Mouse (Mus musculus): ENCODE data around the gene Bpifa1. TPM values are rescaled to one million over a fixed set of nuclear protein-coding genes. Genes with fewer than 3 reads are reported as not detected.
"Not testable (repeated sequence)": the region's sequence is repeated elsewhere in the genome, so short reads cannot be mapped to it uniquely, and the experiment has no call there.

The Bpifa1 gene
- total RNA-seq (2021) = not detected
- long read RNA-seq, experiment 1 = 0 reads
- long read RNA-seq, experiment 2 = 0 reads

DNA sequence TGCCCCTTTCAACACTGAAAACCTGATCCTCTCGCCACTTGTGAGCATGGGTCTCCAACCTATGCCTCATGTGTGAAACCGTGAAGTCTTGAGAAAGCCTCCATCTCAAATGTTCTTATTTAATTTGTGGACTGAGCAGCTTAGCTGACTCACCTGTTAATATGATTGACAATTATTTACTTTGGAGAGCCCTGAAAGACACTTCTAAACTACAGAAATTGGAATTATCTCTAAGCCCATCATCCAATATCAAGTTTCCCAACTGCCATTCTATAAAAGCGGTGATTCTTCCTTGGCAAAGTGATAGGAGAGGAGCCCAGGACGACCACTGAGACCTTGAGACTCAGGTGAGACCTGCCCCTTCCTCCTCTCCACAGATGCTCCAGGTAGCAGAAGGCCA lies at the start of gene Bpifa1:
Gene Bpifa1 (plus strand): TSS at position 301 of the 400 bp plus-strand sequence.
- Histone ChIP-seq H3K4me3 (no peak within 1 kb of the TSS), H3K27ac (no peak within 1 kb of the TSS)
- DNase-seq (ENCODE audit: low spot score in 2 of 2) = no peak
- TF ChIP-seq CTCF (conservative IDR thresholded peaks at IDR 0.05) = no peak

DNA sequence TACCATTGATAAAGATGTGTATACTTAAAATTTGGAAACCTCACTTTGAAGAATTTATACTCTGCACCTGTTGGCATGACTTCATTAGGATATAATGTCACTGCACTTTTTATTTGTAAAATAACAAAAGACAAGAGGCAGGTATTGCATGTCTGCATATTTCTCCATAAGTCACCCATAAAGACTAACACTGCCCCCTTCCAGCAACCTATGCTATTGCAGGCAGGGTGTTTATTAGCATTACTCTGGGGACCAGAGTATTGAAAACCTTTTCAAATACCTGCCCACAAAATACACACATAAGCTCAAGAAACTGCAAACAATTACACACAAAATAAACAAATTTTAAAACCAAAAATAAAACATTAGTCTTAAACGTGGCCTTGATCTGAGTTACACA lies 44.9 kb upstream of the Bpifa1 start:
- Histone ChIP-seq H3K4me3 (no peak overlapping the region), H3K27ac (no peak overlapping the region)
- DNase-seq (ENCODE audit: low spot score in 2 of 2) = peak in 1 of 2 experiments; percentile 10
- TF ChIP-seq CTCF (conservative IDR thresholded peaks at IDR 0.05) = peak; percentile 76

DNA sequence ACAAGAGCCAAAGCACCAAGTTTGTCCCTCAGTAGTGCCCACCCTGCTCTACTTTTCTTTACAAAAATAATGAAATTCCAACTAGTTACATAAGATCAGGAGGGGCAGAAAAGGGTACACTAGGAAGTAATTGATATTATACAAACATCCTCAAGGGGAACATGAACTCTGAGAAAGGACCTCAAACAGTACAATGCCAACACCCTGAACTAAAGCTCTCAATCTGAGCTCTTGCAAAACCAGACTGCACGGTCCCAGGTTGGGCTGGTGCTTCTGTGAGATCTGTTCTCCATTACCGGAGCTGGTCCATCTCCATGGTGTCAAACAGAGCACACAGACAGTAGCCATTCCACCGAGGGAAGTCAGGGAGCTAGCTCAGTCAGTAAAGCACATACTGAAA lies 25.3 kb upstream of the Bpifa1 start:
- no peak for TF ChIP-seq CTCF (conservative IDR thresholded peaks at IDR 0.05)
- DNase-seq (ENCODE audit: low spot score in 2 of 2) = no peak
- H3K4me3 ChIP-seq = no peak overlapping the region
- H3K27ac ChIP-seq = no peak overlapping the region

DNA sequence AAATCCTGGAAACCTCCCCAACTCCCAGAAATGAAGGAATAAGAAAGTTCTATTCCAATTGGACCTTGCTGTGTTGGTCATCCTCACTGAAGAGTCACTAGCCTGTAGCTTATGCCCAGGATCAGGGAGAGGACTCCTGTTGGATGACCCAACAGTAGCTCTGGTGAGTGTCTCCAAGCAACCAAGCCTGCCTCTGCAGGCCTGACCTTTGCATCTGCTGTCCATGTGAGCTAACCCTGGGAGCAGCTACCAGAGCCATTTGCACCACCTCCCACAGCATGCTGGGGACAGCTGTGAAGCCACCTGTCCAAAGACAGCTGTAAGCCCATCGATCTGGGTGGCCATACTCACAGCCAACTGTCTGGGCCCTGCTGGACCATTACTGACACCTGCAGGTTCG lies 12.6 kb upstream of the Bpifa1 start, which contains the start of gene Bpifa3:
Gene Bpifa3 (plus strand): TSS at position 217 of the 400 bp plus-strand sequence.
- DNase-seq (ENCODE audit: low spot score in 2 of 2) = no peak
- Histone ChIP-seq H3K4me3 (no peak within 1 kb of the TSS), H3K27ac (no peak within 1 kb of the TSS)
- TF ChIP-seq CTCF (conservative IDR thresholded peaks at IDR 0.05) = no peak

DNA sequence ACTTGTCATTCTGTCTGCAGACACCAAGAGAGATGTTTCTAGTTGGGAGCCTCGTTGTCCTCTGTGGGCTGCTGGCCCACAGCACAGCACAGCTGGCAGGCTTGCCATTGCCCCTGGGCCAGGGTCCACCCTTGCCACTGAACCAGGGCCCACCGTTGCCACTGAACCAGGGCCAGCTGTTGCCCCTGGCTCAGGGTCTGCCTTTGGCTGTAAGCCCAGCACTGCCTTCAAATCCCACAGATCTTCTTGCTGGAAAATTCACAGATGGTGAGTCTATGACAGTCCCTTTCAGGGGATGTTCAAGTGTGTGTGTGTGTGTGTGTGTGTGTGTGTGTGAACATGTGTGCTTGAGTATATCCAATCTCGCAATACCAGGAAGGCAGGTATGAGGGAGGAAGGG lies 1.1 kb downstream of the Bpifa1 start:
- no peak for DNase-seq (ENCODE audit: low spot score in 2 of 2)
- Histone ChIP-seq H3K4me3 (no peak overlapping the region), H3K27ac (no peak overlapping the region)
- no peak for TF ChIP-seq CTCF (conservative IDR thresholded peaks at IDR 0.05)

DNA sequence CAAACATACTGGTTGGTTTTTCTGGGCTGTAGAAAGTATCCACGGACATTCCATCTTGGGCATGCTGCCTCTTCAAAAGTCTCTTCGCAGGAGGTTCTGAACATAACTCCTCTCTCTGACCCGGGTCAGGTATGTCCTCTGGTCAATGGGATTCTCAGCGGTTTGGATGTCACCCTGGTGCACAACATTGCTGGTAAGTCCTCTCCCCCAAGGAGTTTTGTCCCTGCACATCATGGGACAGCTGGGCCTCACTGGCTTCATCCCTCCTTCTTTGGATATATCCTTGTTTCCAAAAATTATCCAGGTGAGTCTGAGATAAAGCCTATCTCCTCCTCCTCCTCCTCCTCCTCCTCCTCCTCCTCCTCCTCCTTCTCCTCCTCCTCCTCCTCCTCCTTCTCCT lies 4.8 kb downstream of the Bpifa1 start:
- no peak for DNase-seq (ENCODE audit: low spot score in 2 of 2)
- Histone ChIP-seq H3K4me3 (no peak overlapping the region), H3K27ac (no peak overlapping the region)
- no peak for TF ChIP-seq CTCF (conservative IDR thresholded peaks at IDR 0.05)

DNA sequence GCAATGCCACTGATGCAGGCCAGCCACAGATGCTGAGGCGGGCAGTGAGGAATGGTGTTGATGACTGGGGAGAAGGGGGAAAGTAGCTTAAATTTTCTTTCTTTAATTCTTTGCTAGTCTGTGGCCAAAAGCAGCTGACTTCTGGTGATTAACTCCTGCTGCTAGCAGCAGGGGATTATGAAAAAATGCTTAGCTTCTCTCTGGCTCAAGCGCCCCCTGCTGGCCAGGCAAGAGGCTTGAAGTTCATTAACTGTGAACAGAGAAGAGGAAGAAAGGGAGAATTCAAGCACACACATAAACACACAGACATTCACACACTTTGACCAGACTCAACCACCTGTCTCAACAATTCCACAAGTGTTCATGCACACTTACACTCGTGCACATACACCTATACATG lies 15.8 kb downstream of the Bpifa1 start:
- H3K27ac ChIP-seq = no peak overlapping the region
- peak; percentile 18 to 57 for DNase-seq (ENCODE audit: low spot score in 2 of 2)
- no peak overlapping the region for H3K4me3 ChIP-seq
- peak; percentile 85 for TF ChIP-seq CTCF (conservative IDR thresholded peaks at IDR 0.05)

DNA sequence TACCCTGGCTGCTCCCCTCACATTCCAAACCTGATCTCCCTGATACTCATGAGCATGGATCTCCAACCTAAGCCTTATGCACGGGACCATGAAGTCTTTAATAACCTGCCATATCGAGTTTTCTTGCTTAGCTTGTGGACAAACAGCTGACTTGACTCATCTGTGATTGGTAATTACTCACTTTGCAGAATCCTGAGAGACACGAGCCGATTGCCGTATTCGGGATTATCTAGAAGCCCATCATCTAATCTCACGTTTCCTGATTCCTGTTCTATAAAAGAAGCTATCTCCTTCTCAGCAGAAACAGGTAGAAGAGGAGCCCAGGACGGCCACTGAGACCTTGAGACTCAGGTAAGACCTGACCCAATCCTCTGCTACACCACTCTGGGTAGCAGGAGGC lies 19.6 kb downstream of the Bpifa1 start, which contains the start of gene Bpifa5:
Gene Bpifa5 (plus strand): TSS at position 301 of the 400 bp plus-strand sequence.
- Histone ChIP-seq H3K27ac (no peak within 1 kb of the TSS), H3K4me3 (no peak within 1 kb of the TSS)
- TF ChIP-seq CTCF (conservative IDR thresholded peaks at IDR 0.05) = no peak
- DNase-seq (ENCODE audit: low spot score in 2 of 2) = no peak

DNA sequence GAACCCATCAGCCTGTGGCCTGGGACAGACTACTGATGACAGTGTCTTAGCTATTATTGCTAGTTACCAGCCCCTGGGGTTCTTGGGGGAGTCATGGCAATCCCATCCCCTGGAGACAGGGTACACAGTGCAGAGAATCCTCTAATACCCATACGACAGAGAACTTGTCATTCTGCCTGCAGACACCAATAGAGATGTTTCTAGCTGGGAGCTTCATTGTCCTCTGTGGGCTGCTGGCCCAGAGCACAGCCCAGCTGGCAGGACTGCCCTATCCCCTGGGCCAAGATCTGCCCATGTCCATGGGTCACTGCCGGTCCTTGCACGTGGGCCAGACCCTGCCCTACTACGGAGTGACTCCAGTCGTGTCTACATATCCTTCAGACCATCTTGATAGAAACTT lies 20.6 kb downstream of the Bpifa1 start:
- Histone ChIP-seq H3K4me3 (no peak overlapping the region), H3K27ac (no peak overlapping the region)
- no peak for TF ChIP-seq CTCF (conservative IDR thresholded peaks at IDR 0.05)
- DNase-seq (ENCODE audit: low spot score in 2 of 2) = no peak

DNA sequence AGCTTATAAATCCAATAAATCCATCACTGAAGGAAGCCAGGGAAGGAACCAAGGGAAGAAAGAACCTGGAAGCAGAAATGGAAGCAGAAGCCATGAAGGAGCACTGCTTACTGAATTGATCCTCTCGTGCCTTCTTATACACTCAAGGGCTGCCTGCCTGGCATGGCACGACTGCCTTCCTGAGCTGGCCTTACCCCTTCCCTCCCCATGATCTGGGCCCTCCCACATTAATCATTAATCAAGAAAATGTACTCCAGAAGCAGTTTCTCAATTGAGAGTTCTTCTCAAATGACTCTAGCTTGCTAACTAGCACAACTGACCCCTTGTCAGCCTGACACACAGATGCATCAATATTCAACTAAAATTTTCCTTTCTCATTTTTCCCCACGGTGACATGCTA lies 26.5 kb downstream of the Bpifa1 start:
- H3K27ac ChIP-seq = no peak overlapping the region
- H3K4me3 ChIP-seq = no peak overlapping the region
- TF ChIP-seq CTCF (conservative IDR thresholded peaks at IDR 0.05) = no peak
- DNase-seq (ENCODE audit: low spot score in 2 of 2) = no peak

DNA sequence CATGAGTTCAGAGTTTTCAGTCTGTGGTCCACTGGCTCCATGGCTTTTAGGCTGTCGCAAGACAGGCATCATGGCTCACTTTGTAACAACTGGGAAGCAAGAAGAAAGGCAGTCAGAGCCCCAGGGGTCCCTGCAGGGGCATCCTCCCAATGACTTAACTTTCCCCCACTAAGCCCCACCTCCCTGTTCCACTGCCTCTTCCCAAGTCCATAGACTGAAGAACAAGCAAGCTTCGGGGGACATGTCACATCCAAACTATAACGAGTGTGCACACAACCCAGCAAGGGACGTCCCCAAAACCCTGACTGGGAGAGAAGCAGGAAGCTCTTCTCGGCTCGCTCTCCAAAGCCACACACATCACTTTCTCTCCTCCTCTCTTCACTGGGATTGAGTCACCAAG lies 28.9 kb downstream of the Bpifa1 start:
- H3K4me3 ChIP-seq = no peak overlapping the region
- no peak overlapping the region for H3K27ac ChIP-seq
- DNase-seq (ENCODE audit: low spot score in 2 of 2) = no peak
- TF ChIP-seq CTCF (conservative IDR thresholded peaks at IDR 0.05) = no peak

DNA sequence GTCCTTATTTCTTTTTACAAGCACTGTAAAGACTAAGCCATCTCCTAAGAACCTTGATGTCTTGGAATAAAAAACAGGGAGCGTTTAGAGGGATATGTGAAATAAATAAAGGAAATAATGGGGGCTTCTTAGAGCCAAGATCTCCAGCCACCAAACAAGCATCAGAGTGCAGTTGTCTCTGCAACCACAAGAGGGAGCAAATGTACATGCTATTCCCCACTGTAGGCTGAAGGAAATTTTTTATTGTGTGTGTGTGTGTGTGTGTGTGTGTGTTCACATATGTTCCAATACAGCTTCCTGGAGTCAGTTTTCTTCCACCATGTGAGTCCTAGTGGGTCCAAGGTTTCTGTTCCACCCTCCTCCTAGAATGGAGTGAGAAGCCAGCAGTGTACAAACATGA lies 30.6 kb downstream of the Bpifa1 start:
- no peak overlapping the region for H3K27ac ChIP-seq
- peak in 1 of 2 experiments; percentile 44 for DNase-seq (ENCODE audit: low spot score in 2 of 2)
- TF ChIP-seq CTCF (conservative IDR thresholded peaks at IDR 0.05) = peak; percentile 81

DNA sequence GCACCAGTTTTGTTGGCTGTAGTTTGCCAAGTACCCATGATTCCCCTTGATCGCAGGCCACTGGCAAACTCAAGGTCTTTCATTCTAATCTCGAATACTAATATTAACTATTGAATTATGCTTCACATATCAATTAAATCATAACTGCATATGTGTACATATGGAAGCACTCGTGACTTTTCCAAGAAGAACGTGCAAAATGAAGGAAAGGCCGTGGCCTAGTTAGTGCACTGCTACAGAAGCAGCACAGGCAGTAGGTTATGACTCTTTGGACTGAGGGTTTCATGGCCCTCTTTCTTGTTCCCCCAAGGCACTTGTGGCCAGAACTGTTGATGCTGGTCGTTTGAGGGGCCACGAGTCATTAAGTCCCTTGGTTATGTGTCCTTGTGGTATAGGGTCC lies 39.2 kb downstream of the Bpifa1 start:
- not testable (repeated sequence) for H3K27ac ChIP-seq; H3K4me3 ChIP-seq; DNase-seq (ENCODE audit: low spot score in 2 of 2)

More for the DNA sequence above, 30.6 kb downstream of the Bpifa1 start:
- H3K4me3 ChIP-seq = no peak overlapping the region

DNA sequence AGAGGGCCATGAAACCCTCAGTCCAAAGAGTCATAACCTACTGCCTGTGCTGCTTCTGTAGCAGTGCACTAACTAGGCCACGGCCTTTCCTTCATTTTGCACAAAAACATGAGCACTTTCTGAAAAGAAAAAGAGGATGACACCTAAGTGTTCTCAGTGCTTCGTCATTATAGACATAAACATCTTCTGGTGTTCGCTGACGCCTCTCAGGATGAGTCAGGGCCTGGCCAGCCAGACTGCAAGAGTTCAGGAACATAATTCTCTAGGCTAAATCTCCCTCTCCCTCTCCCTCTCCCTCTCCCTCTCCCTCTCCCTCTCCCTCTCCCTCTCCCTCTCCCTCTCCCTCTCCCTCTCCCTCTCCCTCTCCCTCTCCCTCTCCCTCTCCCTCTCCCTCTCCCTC lies 40.4 kb downstream of the Bpifa1 start:
- not testable (repeated sequence) for H3K27ac ChIP-seq; DNase-seq (ENCODE audit: low spot score in 2 of 2); H3K4me3 ChIP-seq

DNA sequence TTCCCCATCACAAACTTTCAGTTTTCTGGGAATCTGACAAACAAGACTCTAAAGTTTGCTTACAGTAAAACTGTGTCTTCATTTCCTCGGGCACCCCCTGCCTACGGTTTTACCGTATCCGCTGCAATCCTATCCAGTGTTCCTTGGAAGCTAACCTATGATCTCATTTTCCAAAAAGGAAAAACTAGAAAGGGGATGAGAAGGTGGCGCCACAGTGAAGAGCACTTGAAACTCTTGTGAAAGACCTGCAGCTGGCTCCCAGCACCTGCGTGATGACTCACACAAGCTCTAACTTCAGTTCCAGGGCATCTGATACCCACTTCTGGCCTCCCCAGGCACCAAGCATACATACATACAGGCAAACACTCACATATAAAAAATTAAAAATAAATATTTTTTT lies 42.6 kb downstream of the Bpifa1 start:
- no peak for TF ChIP-seq CTCF (conservative IDR thresholded peaks at IDR 0.05)
- no peak overlapping the region for H3K27ac ChIP-seq

More for the DNA sequence above, 42.6 kb downstream of the Bpifa1 start:
- no peak for DNase-seq (ENCODE audit: low spot score in 2 of 2)
- no peak overlapping the region for H3K4me3 ChIP-seq

Data from layer of hippocampus, adult 2 months (tissue).